ENCODE assay signal across 9 mouse cellular contexts in genomic region chr6:115126232-115126785, GRCm38 (mm10). TPM values are rescaled to one million over a fixed set of nuclear protein-coding genes. Genes with fewer than 3 reads are reported as not detected.
A peak's percentile ranks its signal among the peaks of the same experiment; 100 is the strongest.
DNase-seq lines count a peak whose midpoint lies in the region; ATAC-seq and TF ChIP-seq lines count a peak whose summit lies in the region.
"Had no signal": no experiment of that assay in that cellular context is flagged by ENCODE, and none has a peak within 500 bp of the region (broad histone marks: within the 10 kb centered on the region; RNA-seq: fewer than 3 reads in every experiment).

No protein-coding gene starts in this region.

- no peak overlapping the region for H3K4me3 ChIP-seq in hindbrain, embryonic 14.5 days (replicated peaks; ENCODE audit: low read length)
- H3K4me3 ChIP-seq in midbrain, embryonic 15.5 days: no peak overlapping the region
- H3K4me3 ChIP-seq in kidney, embryonic 14.5 days (ENCODE audit: low read length): no peak overlapping the region
- H3K4me3 ChIP-seq in heart, embryonic 12.5 days: no peak overlapping the region
- H3K4me3 ChIP-seq in thymus, adult 2 months (ENCODE audit: control insufficient read depth, insufficient read depth, low read length): no peak overlapping the region
- H3K4me3 ChIP-seq: heart, embryonic 13.5 days had no signal

- no peaks in the 10 kb centered on the region for H3K9me3 ChIP-seq in hindbrain, embryonic 14.5 days (ENCODE audit: control insufficient read depth, low read length)
- H3K9me3 ChIP-seq in midbrain, embryonic 15.5 days: no peaks in the 10 kb centered on the region
- H3K9me3 ChIP-seq in kidney, embryonic 14.5 days (ENCODE audit: control insufficient read depth, low read length): no peaks in the 10 kb centered on the region
- H3K9me3 ChIP-seq in heart, embryonic 12.5 days (replicated peaks): no peaks in the 10 kb centered on the region
- H3K9me3 ChIP-seq: heart, embryonic 13.5 days had no signal

- no peaks in the 10 kb centered on the region for H3K36me3 ChIP-seq in hindbrain, embryonic 14.5 days (replicated peaks; ENCODE audit: control insufficient read depth, insufficient read depth)
- H3K36me3 ChIP-seq in midbrain, embryonic 15.5 days (replicated peaks): no peaks in the 10 kb centered on the region
- no peaks in the 10 kb centered on the region for H3K36me3 ChIP-seq in kidney, embryonic 14.5 days (ENCODE audit: control insufficient read depth, insufficient read depth, low read length)
- no peaks in the 10 kb centered on the region for H3K36me3 ChIP-seq in heart, embryonic 12.5 days
- H3K36me3 ChIP-seq in thymus, adult 2 months (ENCODE audit: control insufficient read depth, insufficient read depth, low read length): no peaks in the 10 kb centered on the region
- H3K36me3 ChIP-seq: heart, embryonic 13.5 days had no signal

- H3K9ac ChIP-seq in hindbrain, embryonic 14.5 days: no peak overlapping the region
- H3K9ac ChIP-seq in midbrain, embryonic 15.5 days: no peak overlapping the region
- no peak overlapping the region for H3K9ac ChIP-seq in kidney, embryonic 14.5 days (ENCODE audit: low read depth, low read length)
- no peak overlapping the region for H3K9ac ChIP-seq in heart, embryonic 12.5 days
- H3K9ac ChIP-seq: heart, embryonic 13.5 days had no signal

- no peak for TF ChIP-seq POLR2A in thymus, adult 2 months (IDR thresholded peaks at IDR 0.05; ENCODE audit: control insufficient read depth, extremely low read depth, insufficient read depth, low read length, poor library complexity)

- 16% methylated on average over 2 of the region's 2 CpGs for WGBS in hindbrain, embryonic 14.5 days
- WGBS in midbrain, embryonic 15.5 days: 9% methylated on average over 2 of the region's 2 CpGs
- 46% methylated on average over 2 of the region's 2 CpGs for WGBS in kidney, embryonic 14.5 days
- WGBS in heart, embryonic 12.5 days: 45% methylated on average over 2 of the region's 2 CpGs
- WGBS in thymus, adult 2 months: 65% methylated on average over 2 of the region's 2 CpGs

- TF ChIP-seq CTCF in thymus, adult 2 months (IDR thresholded peaks at IDR 0.05; ENCODE audit: borderline replicate concordance, control insufficient read depth, extremely low read depth, insufficient read depth, low read length, poor library complexity): no peak

- peak; percentile 86 for DNase-seq in MN1 (ENCODE audit: low spot score)
- peak; percentile 71 for DNase-seq in embryo, embryonic 10 days (ENCODE audit: low spot score)
- peak; percentile 77 for DNase-seq in hindbrain, embryonic 14.5 days (ENCODE audit: low spot score)
- DNase-seq in thymus, adult 2 months: no peak
- DNase-seq in testis, postnatal 14 days (ENCODE audit: low spot score): no peak

- peak overlapping the region; percentile 90 for H3K27ac ChIP-seq in hindbrain, embryonic 14.5 days
- peak overlapping the region; percentile 87 for H3K27ac ChIP-seq in midbrain, embryonic 15.5 days
- H3K27ac ChIP-seq in kidney, embryonic 14.5 days (ENCODE audit: low read depth, low read length): no peak overlapping the region
- no peak overlapping the region for H3K27ac ChIP-seq in heart, embryonic 12.5 days (ENCODE audit: poor library complexity, severe bottlenecking)
- no peak overlapping the region for H3K27ac ChIP-seq in thymus, adult 2 months (ENCODE audit: control insufficient read depth, insufficient read depth, low read length)
- H3K27ac ChIP-seq: heart, embryonic 13.5 days had no signal

- peaks cover 37% of the 10 kb centered on the region for H3K4me1 ChIP-seq in hindbrain, embryonic 14.5 days (replicated peaks; ENCODE audit: control insufficient read depth, insufficient read depth, low read length)
- H3K4me1 ChIP-seq in midbrain, embryonic 15.5 days: peaks cover 38% of the 10 kb centered on the region
- no peaks in the 10 kb centered on the region for H3K4me1 ChIP-seq in kidney, embryonic 14.5 days (ENCODE audit: control insufficient read depth, insufficient read depth, low read length)
- H3K4me1 ChIP-seq in heart, embryonic 12.5 days (replicated peaks): peaks cover 7% of the 10 kb centered on the region
- peaks cover 5% of the 10 kb centered on the region; the same call in 1 of the 2 replicates for H3K4me1 ChIP-seq in thymus, adult 2 months (replicated peaks; ENCODE audit: control insufficient read depth, insufficient read depth, low read length)

- peak; percentile 91 for ATAC-seq in hindbrain, embryonic 14.5 days (ENCODE audit: low FRiP score)
- peak; percentile 94 for ATAC-seq in midbrain, embryonic 15.5 days (replicated peaks)
- ATAC-seq in kidney, embryonic 14.5 days (ENCODE audit: low FRiP score, low TSS enrichment): no peak
- ATAC-seq in heart, embryonic 12.5 days (ENCODE audit: insufficient number of reproducible peaks, low FRiP score): no peak

- no peaks in the 10 kb centered on the region for H3K27me3 ChIP-seq in hindbrain, embryonic 14.5 days (ENCODE audit: control insufficient read depth, insufficient read depth, low read length)
- H3K27me3 ChIP-seq in midbrain, embryonic 15.5 days (replicated peaks): no peaks in the 10 kb centered on the region
- no peaks in the 10 kb centered on the region for H3K27me3 ChIP-seq in kidney, embryonic 14.5 days (ENCODE audit: control insufficient read depth, insufficient read depth, low read length)
- H3K27me3 ChIP-seq in heart, embryonic 12.5 days (replicated peaks): peaks cover 5% of the 10 kb centered on the region; the same call in 1 of the 2 replicates
- no peaks in the 10 kb centered on the region for H3K27me3 ChIP-seq in thymus, adult 2 months (ENCODE audit: control insufficient read depth, insufficient read depth, low read length)

- H3K4me2 ChIP-seq in hindbrain, embryonic 14.5 days (replicated peaks): peak overlapping the region; percentile 13
- H3K4me2 ChIP-seq in midbrain, embryonic 15.5 days: peak overlapping the region; percentile 32
- H3K4me2 ChIP-seq in kidney, embryonic 14.5 days (replicated peaks; ENCODE audit: low read depth, low read length): no peak overlapping the region
- H3K4me2 ChIP-seq in heart, embryonic 12.5 days: no peak overlapping the region
- H3K4me2 ChIP-seq: heart, embryonic 13.5 days had no signal

RNA-seq across cellular contexts. Expression of gene Syn2, which starts 8.4 kb away (rescaled TPM):
- polyA plus RNA-seq in hindbrain, embryonic 14.5 days (2014; fragmentation: Nextera tagmentation; extraction: Ambion mirVana): 65.1 and 90.7 TPM in 2 replicates
- 42.6 and 45.7 TPM in 2 replicates for polyA plus RNA-seq in midbrain, embryonic 15.5 days (2015; fragmentation: Nextera tagmentation; extraction: Ambion mirVana)
- 0.66 and 0.89 TPM in 2 replicates for polyA plus RNA-seq in kidney, embryonic 14.5 days (2014; fragmentation: Nextera tagmentation; extraction: Ambion mirVana)
- 0.99 and 1.4 TPM in 2 replicates for polyA plus RNA-seq in heart, embryonic 12.5 days (2016; fragmentation: Nextera tagmentation; extraction: Ambion mirVana)
- polyA plus RNA-seq in thymus, adult 2 months (2012; rRNA removed): 1.7 and 2.1 TPM in 2 replicates

Comparison
In these comparisons a context has a peak if more than half of its experiments do, and no peak if none do; other contexts are left out.
1. DNase-seq: peak in MN1 (single experiment), embryo, embryonic 10 days (single experiment) and hindbrain, embryonic 14.5 days (single experiment); none in thymus, adult 2 months (single experiment) and testis, postnatal 14 days (single experiment).
2. ATAC-seq: peak in hindbrain, embryonic 14.5 days (single experiment) and midbrain, embryonic 15.5 days (single experiment); none in kidney, embryonic 14.5 days (single experiment) and heart, embryonic 12.5 days (single experiment).
3. H3K27ac ChIP-seq: peak in hindbrain, embryonic 14.5 days (single experiment) and midbrain, embryonic 15.5 days (single experiment); none in kidney, embryonic 14.5 days (single experiment), heart, embryonic 12.5 days (single experiment) and thymus, adult 2 months (single experiment).
4. H3K4me2 ChIP-seq: peak in hindbrain, embryonic 14.5 days (single experiment) and midbrain, embryonic 15.5 days (single experiment); none in kidney, embryonic 14.5 days (single experiment) and heart, embryonic 12.5 days (single experiment).
5. RNA of gene Syn2, which starts 8.4 kb away (polyA plus RNA-seq): 65.1 to 90.7 TPM in hindbrain, embryonic 14.5 days and 42.6 to 45.7 TPM in midbrain, embryonic 15.5 days; 1.7 to 2.1 TPM in thymus, adult 2 months, 0.99 to 1.4 TPM in heart, embryonic 12.5 days and 0.66 to 0.89 TPM in kidney, embryonic 14.5 days; every median in the first group is over 10 times any median in the second.